Mouse (Mus musculus) cerebellum, adult 11 months (tissue): Measurements from ENCODE around the gene Ppid.
"Not testable (repeated sequence)": the region's sequence is repeated elsewhere in the genome, so short reads cannot be mapped to it uniquely, and the experiment has no call there.

Source experiments
- DNase-seq: peaks from one replicate; pipeline ENCODE4 v3.0.0; 2022

The Ppid gene

DNA sequence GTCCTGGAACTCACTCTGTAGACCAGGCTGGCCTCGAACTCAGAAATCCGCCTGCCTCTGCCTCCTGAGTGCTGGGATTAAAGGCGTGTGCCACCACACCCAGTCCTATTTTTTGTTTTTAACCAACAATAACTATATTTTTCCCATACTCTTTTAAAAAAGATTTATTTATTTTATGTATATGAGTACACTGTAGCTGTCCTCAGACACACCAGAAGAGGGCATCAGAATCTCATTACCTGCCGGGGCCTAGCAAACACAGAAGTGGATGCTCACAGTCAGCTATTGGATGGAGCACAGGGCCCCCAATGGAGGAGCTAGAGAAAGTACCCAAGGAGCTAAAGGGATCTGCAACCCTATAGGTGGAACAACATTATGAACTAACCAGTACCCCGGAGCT, 17.8 kb upstream of the Ppid start:
- DNase-seq: not testable (repeated sequence)

DNA sequence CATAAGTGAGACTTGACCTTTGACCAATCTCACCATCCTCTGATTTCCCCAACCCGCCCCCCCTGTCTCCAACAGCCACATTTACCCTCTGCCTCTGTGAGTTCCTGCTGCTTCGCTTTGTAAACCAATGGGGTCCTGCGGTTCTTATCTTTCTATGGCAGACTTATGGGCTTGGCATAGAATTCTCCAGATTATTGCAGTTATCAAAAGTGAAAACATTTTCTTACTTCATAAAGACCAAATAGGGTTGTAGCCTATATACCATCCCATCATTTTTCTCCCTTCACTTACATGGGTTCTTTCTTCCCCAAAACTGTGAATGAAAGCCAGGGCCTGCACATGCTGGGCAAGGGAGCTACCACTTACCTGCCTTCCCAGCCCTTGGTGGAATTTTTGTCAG, 16.8 kb upstream of the Ppid start:
- no peak for DNase-seq

DNA sequence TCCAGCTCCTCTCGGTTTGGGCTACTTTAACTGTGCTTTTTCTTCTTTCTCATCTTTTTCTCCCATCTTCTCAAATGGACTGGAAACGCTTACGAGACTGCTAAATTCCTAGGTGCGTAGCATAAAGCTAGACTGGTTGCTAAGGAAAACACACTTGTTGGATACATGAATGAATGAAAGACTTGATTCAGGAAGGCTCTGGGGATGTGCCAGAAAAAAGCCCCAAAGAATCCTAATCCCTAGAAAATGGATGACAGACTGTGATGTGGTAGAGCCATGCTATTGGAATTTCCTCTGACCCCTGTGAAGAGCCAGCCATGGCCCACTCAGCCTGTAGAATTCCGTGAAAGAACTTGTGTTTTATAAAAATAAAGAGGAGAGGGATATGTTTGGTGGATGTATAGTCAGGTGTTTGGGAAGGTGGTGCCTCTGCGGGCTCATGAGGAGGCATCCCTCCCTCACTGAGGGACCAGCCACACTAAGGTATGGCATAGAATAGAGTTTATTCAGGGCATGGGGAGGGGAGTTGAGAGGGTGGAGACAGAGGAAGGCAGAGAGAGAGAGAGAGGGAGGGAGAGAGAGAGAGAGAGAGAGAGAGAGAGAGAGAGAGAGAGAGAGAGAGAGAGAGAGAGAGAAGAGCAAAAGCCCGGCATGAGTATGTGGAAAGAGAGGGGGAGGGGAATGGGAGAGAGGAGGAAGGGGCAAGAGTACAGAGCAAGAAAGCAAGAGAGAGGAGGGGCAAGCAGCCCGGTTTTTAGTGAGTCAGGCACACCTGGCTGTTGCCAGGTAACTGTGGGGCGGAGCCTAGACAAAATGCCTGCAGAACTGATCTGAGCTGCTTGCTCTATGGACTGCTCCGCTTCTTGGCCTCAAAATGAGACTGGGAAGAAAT, 15.3 kb upstream of the Ppid start:
- DNase-seq: no peak

DNA sequence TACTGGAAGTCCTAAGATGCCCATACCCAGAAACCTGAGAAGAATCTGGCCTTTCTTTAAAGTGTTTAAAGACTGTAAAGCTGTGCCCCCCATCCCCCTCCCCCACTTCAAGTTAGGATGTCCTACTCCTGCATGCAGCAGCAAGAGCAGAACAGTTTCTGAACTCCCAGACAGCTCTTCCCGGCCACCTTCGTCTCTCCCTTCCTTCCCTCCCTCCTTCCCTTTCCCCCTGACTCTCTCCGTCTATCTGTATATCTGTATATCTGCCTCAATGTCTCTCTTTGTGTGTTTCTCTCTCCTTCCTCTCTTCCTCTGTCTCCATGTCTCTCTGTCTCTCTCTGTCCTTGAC, 14.7 kb upstream of the Ppid start:
- no peak for DNase-seq

DNA sequence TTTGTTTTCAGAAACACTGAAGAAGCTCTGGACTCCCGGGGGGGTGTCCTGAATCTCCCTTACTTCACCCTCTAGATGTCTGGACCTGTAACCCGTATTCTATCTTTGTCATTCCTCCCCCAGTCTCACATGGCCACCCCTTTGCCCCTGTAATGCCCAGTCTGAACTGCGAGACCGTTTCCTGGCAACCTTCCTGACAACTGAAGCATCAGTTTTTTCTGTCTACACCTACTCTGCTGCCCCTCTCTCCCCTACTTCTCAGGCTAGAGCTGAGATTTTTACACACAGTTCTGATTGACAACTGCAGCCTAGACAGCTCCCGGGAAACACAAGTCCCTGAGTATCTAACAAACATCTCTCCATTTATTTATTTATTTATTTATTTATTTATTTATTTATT, 14.3 kb upstream of the Ppid start:
- DNase-seq: no peak

DNA sequence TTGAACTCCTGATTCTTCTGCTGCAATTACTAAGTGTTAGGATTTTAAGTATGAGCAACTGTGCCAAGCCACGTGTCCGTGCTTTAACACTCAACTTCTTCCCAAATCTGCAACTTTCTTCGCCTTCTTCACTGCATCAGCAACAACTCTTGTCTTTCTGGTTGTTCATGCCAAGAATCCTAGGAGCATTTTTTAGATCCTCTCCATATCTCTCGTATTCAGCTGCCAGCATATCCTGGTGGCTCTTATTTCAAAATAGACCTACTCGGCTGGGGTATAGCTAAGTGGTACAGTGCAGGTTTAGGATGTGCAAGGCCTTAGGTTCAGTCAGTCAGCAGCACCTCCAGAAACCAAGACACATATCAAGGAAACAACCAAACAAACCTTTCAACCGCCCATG, 13.5 kb upstream of the Ppid start:
- no peak for DNase-seq

DNA sequence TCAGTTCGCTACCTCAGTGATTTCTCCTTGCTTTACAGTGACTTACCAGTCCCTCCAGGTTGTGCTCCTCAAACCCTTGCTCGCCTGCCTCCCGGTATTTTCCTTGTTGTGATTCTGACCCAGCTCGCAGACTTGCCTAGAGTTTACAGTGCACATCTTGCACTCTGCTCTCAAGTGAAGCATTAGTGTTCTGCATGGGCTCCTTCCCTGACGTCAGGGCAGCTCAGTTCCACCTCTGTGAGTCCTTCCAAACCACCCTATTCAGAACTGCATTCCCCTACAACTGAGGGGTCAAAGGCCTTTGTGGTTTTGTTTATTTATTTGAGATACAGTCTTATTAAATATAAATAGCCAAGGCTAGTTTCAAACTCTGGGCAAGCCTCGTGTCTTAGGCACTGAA, 13.0 kb upstream of the Ppid start:
- DNase-seq: no peak

DNA sequence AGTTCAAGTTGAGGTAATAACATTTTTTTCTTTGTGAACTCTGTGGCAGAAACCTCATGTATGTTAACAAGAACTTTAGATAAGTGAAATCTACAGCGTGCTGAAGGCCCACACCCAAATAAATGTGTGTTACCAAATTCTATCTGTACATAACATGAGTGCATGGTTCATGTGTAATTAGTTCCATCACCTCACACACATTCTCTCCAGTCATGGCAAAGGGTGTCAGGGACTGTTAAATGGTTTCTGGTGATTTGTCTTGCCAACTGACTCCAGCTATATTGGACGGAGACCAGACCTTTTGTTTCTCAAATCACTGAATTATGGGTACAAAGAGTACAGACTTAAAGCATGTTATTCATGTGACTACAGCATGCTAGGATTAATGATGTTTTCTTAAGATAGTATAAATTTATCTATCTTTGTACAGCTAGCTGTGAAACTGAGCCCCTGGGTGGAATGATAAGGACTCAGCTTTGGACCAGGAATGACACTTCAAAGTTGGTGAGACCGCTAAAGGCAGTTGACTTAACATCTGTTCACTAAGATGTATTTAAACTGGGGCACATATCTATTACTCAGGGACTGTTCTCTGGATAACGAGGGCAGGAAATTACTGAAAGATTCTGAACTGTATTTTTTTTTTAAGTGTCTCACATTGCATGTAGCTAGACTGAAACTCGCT, 11.1 kb upstream of the Ppid start:
- DNase-seq: no peak

DNA sequence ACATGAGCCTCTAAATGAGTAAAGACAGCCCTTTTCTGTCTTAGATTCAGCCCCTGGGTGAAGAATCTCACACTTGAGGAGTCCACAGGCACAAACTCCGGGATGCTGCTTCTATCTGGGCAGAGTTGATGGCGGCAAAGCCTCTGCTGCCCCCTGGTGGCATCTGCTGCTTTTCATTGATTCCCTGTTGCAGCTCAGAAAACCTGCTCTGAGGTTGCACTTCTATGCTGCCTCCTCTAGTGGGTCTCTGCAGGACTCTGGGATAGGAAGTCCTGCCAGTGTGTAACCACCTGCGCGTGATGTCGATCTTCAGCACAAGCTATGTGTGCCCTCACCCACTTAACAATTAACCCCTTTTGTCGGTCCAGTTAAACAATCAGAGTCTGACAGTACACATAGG, 4.3 kb upstream of the Ppid start:
- DNase-seq: peak; percentile 89

DNA sequence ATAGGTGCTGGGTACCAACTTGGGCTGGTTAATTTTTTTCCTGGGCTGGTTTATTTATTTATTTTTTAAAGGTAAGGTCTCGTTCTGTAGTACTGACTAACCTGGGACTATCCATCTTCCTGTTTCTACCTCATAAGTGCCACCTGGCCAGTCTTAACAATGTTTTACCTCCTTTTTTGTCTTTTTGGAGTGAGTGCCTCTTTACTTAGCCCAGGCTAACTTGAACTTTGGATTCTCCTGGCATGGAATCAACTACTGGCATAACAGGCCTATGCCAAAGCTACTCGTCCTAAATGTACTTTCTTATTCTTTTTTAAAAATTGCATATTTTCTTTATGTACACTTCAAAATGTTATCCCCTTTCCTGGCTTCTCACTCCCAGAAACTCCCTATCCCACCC, 1.5 kb upstream of the Ppid start:
- no peak for DNase-seq

DNA sequence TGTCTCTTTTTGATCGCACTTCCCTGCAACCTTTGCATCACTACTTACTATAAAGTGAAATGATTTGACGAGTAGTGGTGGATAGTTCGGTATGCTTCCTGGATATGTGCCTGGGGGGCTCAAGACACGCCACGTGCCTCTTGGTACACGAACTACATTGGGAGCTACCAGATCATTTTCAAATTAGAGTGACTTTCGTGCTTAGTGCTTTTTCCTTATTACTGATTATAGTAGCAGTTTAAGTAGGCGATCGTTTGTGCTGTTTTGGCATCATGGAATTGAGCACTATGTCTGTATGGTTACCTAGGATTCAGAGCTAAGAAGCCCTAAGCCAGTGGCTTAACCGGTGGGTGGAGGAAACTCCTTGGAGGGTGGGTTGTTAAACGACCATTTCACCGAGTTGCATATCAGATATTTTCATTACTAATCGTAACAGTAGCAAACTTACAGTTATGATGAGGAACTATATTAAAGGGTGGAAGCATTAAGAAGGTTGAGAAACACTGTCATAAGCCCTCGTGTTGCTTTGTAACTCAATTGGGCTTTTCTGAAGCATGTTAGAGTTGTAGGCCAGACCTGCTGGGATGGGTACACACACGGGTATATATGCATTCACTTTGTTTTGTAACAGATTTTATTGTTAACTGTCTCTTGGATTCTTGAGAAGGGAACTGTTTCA, 790 bp downstream of the Ppid start:
- DNase-seq: no peak

DNA sequence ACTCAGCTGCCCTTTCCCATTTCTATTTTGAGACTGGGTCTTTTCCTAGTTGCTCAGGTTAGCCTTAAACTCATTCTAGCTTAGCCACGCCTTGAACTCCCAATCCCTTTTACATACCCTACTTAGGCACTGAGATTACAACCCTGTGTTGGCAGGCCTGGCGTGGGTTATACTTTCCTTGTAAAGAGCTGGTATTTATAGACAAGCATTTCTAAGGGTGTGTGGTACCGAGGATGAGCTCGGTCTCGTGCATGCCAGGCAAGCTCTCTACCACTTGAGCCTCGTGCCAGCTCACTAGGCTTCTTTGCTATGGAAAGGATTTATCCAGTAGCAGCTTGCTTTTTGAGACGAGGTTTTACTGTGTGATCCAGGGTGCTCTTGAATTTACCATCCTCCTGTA, 4.3 kb downstream of the Ppid start:
- no peak for DNase-seq

DNA sequence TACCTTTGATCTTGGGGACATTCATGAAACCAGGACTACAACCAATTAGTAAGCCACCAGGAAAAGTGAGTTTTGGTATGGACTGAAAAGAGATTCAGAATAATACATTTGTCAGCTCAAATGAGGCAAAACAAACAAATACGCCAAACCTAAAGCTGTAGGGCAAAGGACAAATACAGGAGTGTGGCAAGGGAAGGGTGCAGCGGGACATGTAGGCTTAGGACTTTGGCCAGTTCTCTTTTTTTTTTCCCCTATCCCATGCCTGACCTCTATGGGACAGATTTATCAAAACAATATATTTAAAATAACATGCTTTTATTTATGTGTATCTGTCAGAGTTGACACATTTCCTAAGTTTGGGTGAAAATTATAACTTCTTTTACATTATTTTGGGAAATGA, 18.7 kb downstream of the Ppid start:
- no peak for DNase-seq

DNA sequence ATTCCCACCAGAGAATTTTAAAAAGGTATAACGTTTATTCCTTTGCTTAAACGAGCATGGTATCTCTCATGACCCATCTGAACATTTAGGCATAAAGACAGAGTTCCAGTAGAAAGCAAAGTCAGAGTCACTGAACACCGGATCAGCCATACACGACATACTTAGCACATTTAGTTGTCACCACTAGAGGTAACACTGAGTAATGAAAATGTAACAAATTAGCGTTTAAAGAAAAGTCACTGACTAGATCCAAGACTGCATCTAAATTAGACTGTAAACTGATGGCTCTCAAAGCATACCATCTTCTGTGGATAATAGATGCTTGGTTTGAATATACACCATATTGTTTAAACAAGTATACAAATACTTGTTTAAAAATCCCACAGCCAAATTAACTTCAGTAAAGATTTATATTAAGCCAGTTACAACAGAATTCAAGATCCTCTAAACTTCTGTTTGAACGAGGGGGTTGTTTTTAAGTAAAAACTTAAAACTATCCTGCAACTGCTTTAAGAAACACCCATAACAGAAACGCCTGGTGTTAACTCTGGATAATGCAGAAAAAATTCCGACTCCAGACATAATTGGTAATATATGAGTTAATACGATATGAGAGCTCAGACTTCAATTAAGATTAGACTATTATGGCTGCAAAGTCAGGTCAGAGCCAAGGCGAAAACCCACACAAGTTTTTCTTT, 36.5 kb downstream of the Ppid start:
- no peak for DNase-seq

DNA sequence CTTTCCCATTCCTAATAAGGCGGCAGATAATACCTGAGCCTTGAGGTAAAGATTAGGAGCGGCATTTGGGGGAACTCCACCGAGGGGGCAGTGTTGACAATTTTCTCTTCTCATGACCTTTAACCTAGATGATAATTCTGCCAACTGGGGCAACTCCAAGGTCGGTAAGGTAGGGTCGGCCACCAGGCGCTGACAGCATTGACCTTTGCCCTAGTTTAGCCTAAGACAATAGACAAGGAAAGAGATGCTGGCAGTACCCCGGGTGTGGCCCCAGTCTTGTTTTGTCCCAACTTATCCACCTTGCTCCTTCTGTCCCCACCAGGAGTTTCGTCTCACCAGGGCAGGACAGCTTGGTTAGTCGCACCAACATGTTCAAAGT, 37.0 kb downstream of the Ppid start:
- no peak for DNase-seq

DNA sequence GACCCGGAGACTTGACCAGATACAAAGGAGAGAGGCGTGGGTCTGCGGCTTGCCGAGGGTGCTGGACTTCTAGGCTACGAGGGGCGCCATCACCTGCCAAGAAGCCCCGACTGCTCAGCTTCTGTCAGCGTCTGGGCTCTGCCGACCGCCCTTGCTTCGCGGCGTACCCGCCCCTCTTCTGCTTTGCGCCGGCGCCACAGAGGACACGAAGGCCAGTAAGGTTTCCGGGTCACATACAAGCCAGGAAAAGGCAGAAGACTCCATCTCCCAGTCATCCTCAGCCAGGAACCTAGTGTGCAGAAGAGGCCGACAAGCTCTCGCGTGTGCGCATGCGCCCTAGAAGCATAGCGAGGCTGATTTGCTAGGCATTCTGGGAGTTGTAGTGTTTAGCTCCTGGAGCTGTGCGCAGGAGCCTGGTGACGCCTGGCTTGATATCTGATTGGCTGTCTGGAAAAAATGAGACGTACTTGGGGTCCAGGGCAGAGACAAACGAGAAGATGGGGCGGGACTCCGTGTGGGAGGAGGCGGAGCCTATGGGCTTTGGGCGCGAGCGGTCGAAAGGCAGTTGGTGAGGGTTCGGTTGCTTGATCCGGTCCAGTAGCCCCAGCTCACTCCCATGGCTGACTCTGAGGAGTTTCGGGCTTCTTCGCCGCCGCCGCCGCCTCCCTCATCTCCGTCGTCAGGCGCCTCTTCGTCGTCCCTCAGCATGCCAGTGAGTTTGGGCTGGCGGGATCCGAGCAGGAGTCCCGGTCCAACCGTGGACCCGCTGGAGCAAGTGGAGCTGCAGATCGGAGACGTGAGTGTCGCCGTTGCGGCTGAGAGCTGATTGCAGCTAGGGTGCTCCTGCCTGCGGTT, 37.6 kb downstream of the Ppid start, which contains the start of gene 4930579G24Rik:
Gene 4930579G24Rik (plus strand): TSS at position 519 of the 855 bp plus-strand sequence.
- peak; percentile 96 for DNase-seq

DNA sequence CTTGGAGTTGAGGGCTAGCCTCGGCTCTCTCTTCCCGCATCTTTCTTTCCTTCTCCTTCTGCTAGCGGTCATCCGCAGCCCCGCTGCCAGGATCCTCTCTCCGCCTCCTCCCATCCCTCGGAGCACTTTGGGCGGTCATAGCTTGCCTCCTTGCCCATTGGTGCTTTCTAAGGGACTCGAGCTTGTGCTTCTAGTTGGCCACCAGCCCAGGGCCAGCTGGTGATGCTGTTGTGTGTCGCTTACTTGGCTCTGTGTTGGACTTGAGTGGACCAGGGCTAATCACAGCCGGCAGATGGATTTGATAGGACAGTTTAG, 38.2 kb downstream of the Ppid start, which contains the start of gene Etfdh:
Gene Etfdh (minus strand): TSS at position 85 of the 315 bp plus-strand sequence.
- DNase-seq: peak; percentile 83

DNA sequence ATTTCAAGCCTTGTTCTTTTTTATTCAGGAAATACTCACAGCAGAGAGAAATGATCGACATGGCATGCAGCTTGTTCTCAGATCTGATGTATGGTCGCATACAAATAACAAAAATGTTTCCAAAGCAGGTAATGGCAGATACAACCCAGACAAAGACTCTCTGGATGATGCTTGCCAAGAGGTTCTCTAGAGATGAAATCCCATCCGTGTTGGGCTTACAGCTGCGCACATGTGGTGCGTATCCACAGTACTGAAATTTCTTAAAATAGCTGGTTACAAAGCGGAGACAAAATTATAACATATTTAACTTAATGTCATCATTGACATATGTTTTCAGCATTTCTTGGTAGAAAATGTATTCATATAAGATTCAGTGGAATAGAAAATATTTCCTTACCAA, 61.0 kb downstream of the Ppid start:
- DNase-seq: no peak
